Mouse (Mus musculus) CH12.LX (cell line): Measurements from ENCODE around the gene Mcrs1. TPM values are rescaled to one million over a fixed set of nuclear protein-coding genes. Genes with fewer than 3 reads are reported as not detected.

Experiments used
- DNase-seq: peaks from one replicate; pipeline ENCODE4 v3.0.0-alpha.2; 2013; ENCODE audit errors: extremely low read depth
- H3K27ac ChIP-seq: 2 replicates; pipeline ENCODE4 v1.5.1; 2012; ENCODE audit warnings: low read depth, mild to moderate bottlenecking, control low read depth, moderate library complexity; ENCODE audit not compliant: insufficient read depth
- H3K27me3 ChIP-seq: replicated peaks from 2 replicates; pipeline ENCODE3; 2012; ENCODE audit warnings: inconsistent platforms
- H3K36me3 ChIP-seq, 2 experiments: replicated peaks in 1 of 2; 2 replicates each; pipeline versions ENCODE3 to v1.6.1; 2012; ENCODE audit warnings: inconsistent platforms in 1 of 2, low read length in 1 of 2, mild to moderate bottlenecking in 1 of 2, mixed read lengths in 1 of 2, moderate library complexity in 1 of 2; ENCODE audit not compliant: control insufficient read depth in 1 of 2, insufficient read depth in 1 of 2
- H3K4me1 ChIP-seq, 2 experiments: 2 replicates each; pipeline ENCODE4 v1.6.1; 2012; ENCODE audit warnings: inconsistent platforms in 1 of 2, moderate library complexity in 1 of 2; ENCODE audit not compliant: insufficient read depth in 2 of 2, control insufficient read depth in 1 of 2
- H3K4me2 ChIP-seq: 2 replicates; pipeline ENCODE4 v1.6.1; 2012; ENCODE audit warnings: low read depth, mild to moderate bottlenecking, control low read depth; ENCODE audit not compliant: poor library complexity, insufficient read depth, severe bottlenecking
- H3K4me3 ChIP-seq, 3 experiments: fragments of 150-350 bp in 1 of 3; sonication (generic) in 1 of 3; replicated peaks in 1 of 3; 2 replicates each; pipeline versions ENCODE3 to v1.5.1; 2011 to 2012; ENCODE audit warnings: low read depth in 2 of 3, low read length in 2 of 3, mild to moderate bottlenecking in 2 of 3, moderate library complexity in 2 of 3, control low read depth in 1 of 3, improper control_type of control experiment in 1 of 3, inconsistent platforms in 1 of 3, mixed read lengths in 1 of 3; ENCODE audit not compliant: poor library complexity in 1 of 3
- H3K79me2 ChIP-seq: replicated peaks from 2 replicates; pipeline ENCODE4 v1.6.1; 2012; ENCODE audit warnings: mild to moderate bottlenecking, moderate library complexity; ENCODE audit not compliant: control insufficient read depth, poor library complexity, insufficient read depth, severe bottlenecking; ENCODE audit errors: extremely low read depth
- H3K9ac ChIP-seq: 2 replicates; pipeline ENCODE4 v1.6.1; 2012; ENCODE audit warnings: low read depth, mild to moderate bottlenecking, control low read depth, moderate library complexity; ENCODE audit not compliant: insufficient read depth
- H3K9me3 ChIP-seq: replicated peaks from 2 replicates; pipeline ENCODE3; 2012; ENCODE audit warnings: low read length, inconsistent platforms, mixed read lengths
- BHLHE40 ChIP-seq: IDR thresholded peaks from 2 replicates; pipeline ENCODE4 v1.6.1; 2011; ENCODE audit warnings: mild to moderate bottlenecking, low read depth, low read length, improper control_type of control experiment
- CHD1 ChIP-seq: IDR thresholded peaks from 2 replicates; pipeline ENCODE4 v1.6.1; 2012; ENCODE audit warnings: low read depth, low read length, improper control_type of control experiment, inconsistent platforms
- CHD2 ChIP-seq: IDR thresholded peaks from 2 replicates; pipeline ENCODE4 v1.6.1; 2011; ENCODE audit warnings: low read length, improper control_type of control experiment
- CTCF ChIP-seq, 2 experiments: IDR thresholded peaks in 1 of 2; conservative IDR thresholded peaks in 1 of 2; 2 replicates each; pipeline ENCODE4 v1.5.1; 2011 to 2012; ENCODE audit warnings: low read depth in 2 of 2, low read length in 2 of 2, improper control_type of control experiment in 1 of 2, inconsistent platforms in 1 of 2, mild to moderate bottlenecking in 1 of 2, moderate library complexity in 1 of 2
- E2F4 ChIP-seq: IDR thresholded peaks from 2 replicates; pipeline ENCODE4 v1.6.1; 2011; ENCODE audit warnings: low read depth, low read length, improper control_type of control experiment; ENCODE audit not compliant: insufficient replicate concordance
- JUND ChIP-seq: conservative IDR thresholded peaks from 2 replicates; pipeline ENCODE4 v1.6.1; 2011; ENCODE audit warnings: low read depth, low read length, improper control_type of control experiment
- MEF2A ChIP-seq: IDR thresholded peaks from 2 replicates; pipeline ENCODE4 v1.6.1; 2014; ENCODE audit warnings: low read depth, mild to moderate bottlenecking, inconsistent platforms, low read length, improper control_type of control experiment, borderline replicate concordance
- POLR2A ChIP-seq: IDR thresholded peaks from 2 replicates; pipeline ENCODE4 v1.6.1; 2011; ENCODE audit warnings: low read depth, mild to moderate bottlenecking, improper control_type of control experiment, low read length
- POLR2AphosphoS2 ChIP-seq: IDR thresholded peaks from 2 replicates; pipeline ENCODE4 v1.6.1; 2011; ENCODE audit warnings: low read depth, low read length, improper control_type of control experiment
- SMC3 ChIP-seq: IDR thresholded peaks from 2 replicates; pipeline ENCODE4 v1.6.1; 2011; ENCODE audit warnings: low read depth, low read length, improper control_type of control experiment
- TCF12 ChIP-seq: IDR thresholded peaks from 2 replicates; pipeline ENCODE4 v1.6.1; 2014; ENCODE audit warnings: low read depth, mild to moderate bottlenecking, inconsistent platforms, low read length, improper control_type of control experiment
- UBTF ChIP-seq: IDR thresholded peaks from 2 replicates; pipeline ENCODE4 v1.6.1; 2012; ENCODE audit warnings: low read depth, mild to moderate bottlenecking, inconsistent platforms, low read length, improper control_type of control experiment, moderate library complexity
- USF2 ChIP-seq: conservative IDR thresholded peaks from 2 replicates; pipeline ENCODE4 v1.6.1; 2011; ENCODE audit warnings: low read depth, low read length, improper control_type of control experiment
- ZNF384 ChIP-seq: IDR thresholded peaks from 2 replicates; pipeline ENCODE4 v1.6.1; 2012; ENCODE audit warnings: low read depth, low read length, improper control_type of control experiment, inconsistent platforms
- dilution Hi-C: fragments of 300-500 bp; cut with MboI; formaldehyde crosslinking; loops from 2 replicates; pipeline ENCODE4 v1.14.3; 2020; ENCODE audit warnings: low sequenced_read_pairs; ENCODE audit not compliant: extremely low pct_unique_long_range_greater_than_20kb, extremely low pct_ligation_motif_present
- in situ Hi-C: fragments of 300-500 bp; cut with MboI; formaldehyde crosslinking; loops from 3 replicates; pipeline ENCODE4 v1.14.3; 2019; ENCODE audit warnings: low sequenced_read_pairs, low pct_ligation_motif_present, low pct_unique_long_range_greater_than_20kb, mixed read lengths
- polyA plus RNA-seq: library from polyadenylated mRNA; unstranded; fragments of >175 nt; gene quantifications from 2 replicates; pipeline ENCODE4 v1.2.1, GENCODE M21; 2012; ENCODE audit warnings: low read depth; ENCODE audit not compliant: insufficient read length
- total RNA-seq, 2 experiments: library from RNA; depleted of rRNA; stranded (reverse); fragments of 300-350 nt in 1 of 2; fragments of >200 nt in 1 of 2; gene quantifications; 2 replicates each; pipeline ENCODE4 v1.2.3; 2012 to 2014

Gene Mcrs1
- total and polyA plus RNA-seq, 3 experiments, result 75.9 to 105 (median 85.1) TPM

- Histone ChIP-seq H3K27me3 (peaks cover 69% of the 10 kb centered on the region), H3K79me2 (no peaks in the 10 kb centered on the region), H3K4me1 (peaks cover 0 to 9% of the 10 kb centered on the region in 2 experiments; a peak in 2 of 4 replicates)
- dilution Hi-C loops, result no loop called here
- TF ChIP-seq BHLHE40 (no peak), ZNF384 (no peak), USF2 (no peak), CHD1 (no peak), MEF2A (no peak), POLR2AphosphoS2 (no peak), CTCF (conservative IDR thresholded peaks at IDR 0.05 in 1 of 2, IDR thresholded peaks at IDR 0.05 in 1 of 2; ENCODE audit: low read depth in 2 of 2, low read length in 2 of 2) (no peak), CHD2 (no peak)
- TF ChIP-seq, all 38 proteins: peak for 0
- Histone ChIP-seq H3K9ac (no peak overlapping the region), H3K4me3 (no peak overlapping the region), H3K4me2 (no peak overlapping the region), H3K9me3 (peaks cover 3% of the 10 kb centered on the region), H3K27ac (no peak overlapping the region), H3K36me3 (peaks cover 0 to under 1% of the 10 kb centered on the region in 2 experiments)
- in situ Hi-C loops, result no loop called here
- DNase-seq, result no peak
Observed at GRCm38 (mm10) chr15:99234326-99235010, 17.3 kb downstream of the Mcrs1 start.

DNA sequence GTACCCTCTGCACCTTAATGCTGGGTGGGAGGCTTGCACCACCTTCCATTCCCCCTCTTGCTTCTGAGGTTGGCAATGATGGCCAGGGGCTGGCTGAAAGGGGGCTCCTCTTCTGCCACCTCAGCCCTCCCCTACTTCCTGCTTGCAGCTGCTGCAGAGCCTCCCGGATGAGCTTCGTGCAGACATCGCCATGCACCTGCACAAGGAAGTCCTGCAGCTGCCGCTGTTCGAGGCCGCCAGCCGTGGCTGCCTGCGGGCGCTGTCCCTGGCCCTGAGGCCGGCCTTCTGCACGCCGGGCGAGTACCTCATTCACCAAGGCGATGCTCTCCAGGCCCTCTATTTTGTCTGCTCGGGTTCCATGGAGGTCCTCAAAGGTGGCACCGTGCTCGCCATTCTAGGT, 18.0 kb downstream of the Mcrs1 start:
- H3K4me3 ChIP-seq, result no peak overlapping the region
- H3K4me2 ChIP-seq, result no peak overlapping the region
- peaks cover 0 to 9% of the 10 kb centered on the region in 2 experiments; a peak in 2 of 4 replicates for H3K4me1 ChIP-seq
- H3K79me2 ChIP-seq, result no peaks in the 10 kb centered on the region
- DNase-seq, result no peak
- in situ Hi-C loops, result no loop called here
- peaks cover 76% of the 10 kb centered on the region for H3K27me3 ChIP-seq
- no peak overlapping the region for H3K9ac ChIP-seq
- peaks cover 3% of the 10 kb centered on the region for H3K9me3 ChIP-seq
- H3K27ac ChIP-seq, result no peak overlapping the region
- dilution Hi-C loops, result no loop called here
- H3K36me3 ChIP-seq, result no peaks in the 10 kb centered on the region
- no peak for TF ChIP-seq JUND
- TF ChIP-seq E2F4, result no peak
- TF ChIP-seq TCF12, result no peak
- TF ChIP-seq POLR2A, result no peak
- no peak for TF ChIP-seq SMC3
- TF ChIP-seq UBTF, result no peak
- TF ChIP-seq MEF2A, result no peak
- no peak for TF ChIP-seq CHD1
